Mouse (Mus musculus) megakaryocyte, embryonic 14.5 days (primary cell): ENCODE data around the gene Tespa1.

Experiments
- FLI1 ChIP-seq: IDR thresholded peaks from 2 replicates; pipeline ENCODE4 v1.6.1; 2012; ENCODE audit warnings: low read length, inconsistent platforms, mixed read lengths
- GATA1 ChIP-seq: IDR thresholded peaks from 3 replicates; pipeline ENCODE4 v1.6.1; 2012; ENCODE audit warnings: mixed read lengths, low read length, inconsistent platforms, borderline replicate concordance

GRCm38 (mm10) chr10:130275759-130276158 lies 46.9 kb upstream of the Tespa1 start:
- TF ChIP-seq GATA1, result no peak
- TF ChIP-seq FLI1, result no peak
